Mouse (Mus musculus): ENCODE measurements around the gene Tmed8. TPM values are rescaled to one million over a fixed set of nuclear protein-coding genes. Genes with fewer than 3 reads are reported as not detected.

The Tmed8 gene
- polyA plus RNA-seq, 1 experiment: 9.6 TPM

GRCm38 (mm10) chr12:87127256-87127655 is 73.0 kb downstream of the Tmed8 start:
- Histone ChIP-seq H3K27ac (ENCODE audit: control insufficient read depth, insufficient read depth, low read length) (no peak overlapping the region), H3K27me3 (ENCODE audit: control insufficient read depth, insufficient read depth, low read length) (no peaks in the 10 kb centered on the region), H3K4me3 (ENCODE audit: control insufficient read depth, insufficient read depth, low read length) (no peak overlapping the region), H3K36me3 (ENCODE audit: control insufficient read depth, insufficient read depth, low read length) (no peaks in the 10 kb centered on the region), H3K4me1 (replicated peaks; ENCODE audit: control insufficient read depth, insufficient read depth, low read length) (no peaks in the 10 kb centered on the region)
- TF ChIP-seq POLR2A (IDR thresholded peaks at IDR 0.05; ENCODE audit: control insufficient read depth, extremely low read depth, insufficient read depth, low read length, poor library complexity): no peak
- no peak for TF ChIP-seq CTCF (IDR thresholded peaks at IDR 0.05; ENCODE audit: borderline replicate concordance, control insufficient read depth, extremely low read depth, insufficient read depth, low read length, poor library complexity)
- WGBS: 96% methylated on average over 4 of the region's 4 CpGs
- no peak for DNase-seq

- no peak overlapping the region for H3K4me3 ChIP-seq (ENCODE audit: control insufficient read depth, insufficient read depth, low read length)
- H3K36me3 ChIP-seq (ENCODE audit: control insufficient read depth, insufficient read depth, low read length): no peaks in the 10 kb centered on the region
- H3K4me1 ChIP-seq (replicated peaks; ENCODE audit: control insufficient read depth, insufficient read depth, low read length): no peaks in the 10 kb centered on the region
- no peaks in the 10 kb centered on the region for H3K27me3 ChIP-seq (ENCODE audit: control insufficient read depth, insufficient read depth, low read length)
- no peak for TF ChIP-seq CTCF (IDR thresholded peaks at IDR 0.05; ENCODE audit: borderline replicate concordance, control insufficient read depth, extremely low read depth, insufficient read depth, low read length, poor library complexity)
- H3K27ac ChIP-seq (ENCODE audit: control insufficient read depth, insufficient read depth, low read length): no peak overlapping the region
- no peak for DNase-seq
- WGBS: 97% methylated on average over 4 of the region's 4 CpGs
Observed at GRCm38 (mm10) chr12:87121918-87122589, 78.2 kb downstream of the Tmed8 start.

Other genes starting within 250 kb of the Tmed8 start
- gene Zdhhc22, start 210.0 kb downstream of the Tmed8 start, polyA plus RNA-seq (2012; rRNA removed): 0.86 and 1.6 TPM in 2 replicates
- gene Tmem63c, start 179.1 kb downstream of the Tmed8 start, polyA plus RNA-seq (2012; rRNA removed): 0.43 and 0.58 TPM in 2 replicates
- 0.17 and 0.55 TPM in 2 replicates for gene Ngb, start 97.9 kb downstream of the Tmed8 start, polyA plus RNA-seq (2012; rRNA removed)
- gene Gstz1, start 53.3 kb downstream of the Tmed8 start, polyA plus RNA-seq (2012; rRNA removed): 39.0 and 46.9 TPM in 2 replicates
- 11.3 and 12.2 TPM in 2 replicates for gene Pomt2, start 52.5 kb downstream of the Tmed8 start, polyA plus RNA-seq (2012; rRNA removed)
- 0.23 and 0.49 TPM in 2 replicates for gene Samd15, start 731 bp downstream of the Tmed8 start, polyA plus RNA-seq (2012; rRNA removed)
- 0.54 and 0.86 TPM in 2 replicates for gene Noxred1, start 38.3 kb upstream of the Tmed8 start, polyA plus RNA-seq (2012; rRNA removed)
- gene Vipas39, start 65.8 kb upstream of the Tmed8 start, polyA plus RNA-seq (2012; rRNA removed): 34.5 and 37.6 TPM in 2 replicates
- gene Ahsa1, start 66.0 kb upstream of the Tmed8 start, polyA plus RNA-seq (2012; rRNA removed): 63.8 and 64.5 TPM in 2 replicates
- 0.05 TPM in 1 of 2 replicates, not detected in the other for gene Ism2, start 99.3 kb upstream of the Tmed8 start, polyA plus RNA-seq (2012; rRNA removed)
- 9.2 and 10.2 TPM in 2 replicates for gene Sptlc2, start 187.9 kb upstream of the Tmed8 start, polyA plus RNA-seq (2012; rRNA removed)
- gene Slirp, start 243.4 kb upstream of the Tmed8 start, polyA plus RNA-seq (2012; rRNA removed): 10.5 and 17.5 TPM in 2 replicates
- 36.1 and 42.7 TPM in 2 replicates for gene Alkbh1, start 243.6 kb upstream of the Tmed8 start, polyA plus RNA-seq (2012; rRNA removed)

All from thymus, adult 2 months (tissue).